Mouse (Mus musculus) MEL (cell line): ENCODE results near the gene Efr3b.

Experiments
- CTCF ChIP-seq, 3 experiments: IDR thresholded peaks in 2 of 3; conservative IDR thresholded peaks in 1 of 3; 2 replicates each; pipeline ENCODE4 v1.5.1; 2011 to 2012; ENCODE audit warnings: low read length in 3 of 3, low read depth in 2 of 3, mild to moderate bottlenecking in 2 of 3, improper control_type of control experiment in 1 of 3, inconsistent platforms in 1 of 3, mixed read lengths in 1 of 3, moderate library complexity in 1 of 3; ENCODE audit not compliant: control insufficient read depth in 1 of 3, insufficient read depth in 1 of 3, poor library complexity in 1 of 3, severe bottlenecking in 1 of 3
- EP300 ChIP-seq, 2 experiments: IDR thresholded peaks; 2 replicates each; pipeline ENCODE4 v1.6.1; 2011; ENCODE audit warnings: improper control_type of control experiment in 2 of 2, low read length in 2 of 2, low read depth in 1 of 2, mild to moderate bottlenecking in 1 of 2
- GATA1 ChIP-seq: IDR thresholded peaks from 2 replicates; pipeline ENCODE4 v1.6.1; 2011; ENCODE audit warnings: low read depth, low read length, improper control_type of control experiment
- MAFK ChIP-seq: IDR thresholded peaks from 2 replicates; pipeline ENCODE4 v1.6.1; 2011; ENCODE audit warnings: low read depth, mild to moderate bottlenecking, low read length, improper control_type of control experiment, borderline replicate concordance
- MAX ChIP-seq: IDR thresholded peaks from 2 replicates; pipeline ENCODE4 v1.6.1; 2011; ENCODE audit warnings: low read length, improper control_type of control experiment
- MAZ ChIP-seq: IDR thresholded peaks from 2 replicates; pipeline ENCODE4 v1.6.1; 2012; ENCODE audit warnings: low read depth, mild to moderate bottlenecking, inconsistent platforms, low read length, improper control_type of control experiment
- MXI1 ChIP-seq: IDR thresholded peaks from 2 replicates; pipeline ENCODE4 v1.6.1; 2011; ENCODE audit warnings: mild to moderate bottlenecking, low read depth, low read length, improper control_type of control experiment
- NELFE ChIP-seq: IDR thresholded peaks from 2 replicates; pipeline ENCODE4 v1.6.1; 2011; ENCODE audit warnings: low read depth, low read length, improper control_type of control experiment
- POLR2AphosphoS2 ChIP-seq: IDR thresholded peaks from 2 replicates; pipeline ENCODE4 v1.6.1; 2011; ENCODE audit warnings: low read length, improper control_type of control experiment
- TBP ChIP-seq: IDR thresholded peaks from 2 replicates; pipeline ENCODE4 v1.8.0; 2011; ENCODE audit warnings: low read depth, low read length, improper control_type of control experiment
- TCF12 ChIP-seq: IDR thresholded peaks from 2 replicates; pipeline ENCODE4 v1.6.1; 2014; ENCODE audit warnings: low read depth, mild to moderate bottlenecking, inconsistent platforms, low read length, improper control_type of control experiment, moderate library complexity
- USF1 ChIP-seq: IDR thresholded peaks from 2 replicates; pipeline ENCODE4 v1.6.1; 2014; ENCODE audit warnings: low read depth, mild to moderate bottlenecking, inconsistent platforms, low read length, improper control_type of control experiment, moderate library complexity
- USF2 ChIP-seq, 2 experiments: IDR thresholded peaks; 2 replicates each; pipeline ENCODE4 v1.6.1; 2011 to 2012; ENCODE audit warnings: improper control_type of control experiment in 2 of 2, low read length in 2 of 2, borderline replicate concordance in 1 of 2, inconsistent platforms in 1 of 2, low read depth in 1 of 2, mild to moderate bottlenecking in 1 of 2; ENCODE audit not compliant: insufficient read depth in 1 of 2
- ZC3H11A ChIP-seq: IDR thresholded peaks from 2 replicates; pipeline ENCODE4 v1.6.1; 2012; ENCODE audit warnings: low read depth, mild to moderate bottlenecking, inconsistent platforms, low read length, improper control_type of control experiment

DNA sequence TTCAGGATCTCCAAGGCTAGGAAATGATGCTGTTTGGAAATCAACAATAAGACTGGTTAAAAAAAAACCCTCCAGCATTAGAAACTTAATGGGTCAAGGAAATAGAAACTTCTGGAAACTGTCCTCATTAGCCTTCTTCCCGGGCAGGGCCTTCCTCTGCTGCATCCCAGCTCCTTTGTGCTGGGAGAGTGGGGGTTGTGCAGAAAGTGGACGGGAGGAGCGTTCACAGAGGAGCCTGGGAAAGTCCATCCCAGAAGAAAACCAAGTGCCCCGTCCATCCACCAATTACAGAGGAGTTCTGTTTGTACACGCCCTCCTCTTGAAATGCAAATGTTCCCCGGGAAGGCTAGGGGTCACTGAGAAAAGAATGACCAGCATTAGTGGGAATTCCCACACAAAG lies 34.1 kb downstream of the Efr3b start:
- TF ChIP-seq CTCF (IDR thresholded peaks at IDR 0.05 in 2 of 3, conservative IDR thresholded peaks at IDR 0.05 in 1 of 3; ENCODE audit: control insufficient read depth in 1 of 3, insufficient read depth in 1 of 3, low read depth in 2 of 3, low read length in 3 of 3, poor library complexity in 1 of 3, severe bottlenecking in 1 of 3) (no peak), TBP (no peak), MXI1 (no peak), EP300 (IDR thresholded peaks at IDR 0.05; ENCODE audit: low read depth in 1 of 2, low read length in 2 of 2) (no peak), MAX (no peak), POLR2AphosphoS2 (no peak), USF1 (no peak), MAFK (no peak), USF2 (IDR thresholded peaks at IDR 0.05; ENCODE audit: borderline replicate concordance in 1 of 2, insufficient read depth in 1 of 2, low read depth in 1 of 2, low read length in 2 of 2) (no peak), GATA1 (no peak), MAZ (no peak), NELFE (no peak), ZC3H11A (no peak), TCF12 (no peak)
